Mouse (Mus musculus) lung, adult 2 months (tissue): ENCODE data around the gene Arl5b.

Source experiments
- CTCF ChIP-seq: fragments of 200-500 bp; IDR thresholded peaks from 2 replicates; pipeline ENCODE4 v1.5.1; 2011; ENCODE audit warnings: mild to moderate bottlenecking, low read length, control low read depth; ENCODE audit not compliant: insufficient read depth
- POLR2A ChIP-seq: fragments of 200-500 bp; IDR thresholded peaks from 2 replicates; pipeline ENCODE4 v1.6.1; 2011; ENCODE audit warnings: low read depth, mild to moderate bottlenecking, control low read depth, low read length, borderline replicate concordance; ENCODE audit errors: extremely low read depth

DNA sequence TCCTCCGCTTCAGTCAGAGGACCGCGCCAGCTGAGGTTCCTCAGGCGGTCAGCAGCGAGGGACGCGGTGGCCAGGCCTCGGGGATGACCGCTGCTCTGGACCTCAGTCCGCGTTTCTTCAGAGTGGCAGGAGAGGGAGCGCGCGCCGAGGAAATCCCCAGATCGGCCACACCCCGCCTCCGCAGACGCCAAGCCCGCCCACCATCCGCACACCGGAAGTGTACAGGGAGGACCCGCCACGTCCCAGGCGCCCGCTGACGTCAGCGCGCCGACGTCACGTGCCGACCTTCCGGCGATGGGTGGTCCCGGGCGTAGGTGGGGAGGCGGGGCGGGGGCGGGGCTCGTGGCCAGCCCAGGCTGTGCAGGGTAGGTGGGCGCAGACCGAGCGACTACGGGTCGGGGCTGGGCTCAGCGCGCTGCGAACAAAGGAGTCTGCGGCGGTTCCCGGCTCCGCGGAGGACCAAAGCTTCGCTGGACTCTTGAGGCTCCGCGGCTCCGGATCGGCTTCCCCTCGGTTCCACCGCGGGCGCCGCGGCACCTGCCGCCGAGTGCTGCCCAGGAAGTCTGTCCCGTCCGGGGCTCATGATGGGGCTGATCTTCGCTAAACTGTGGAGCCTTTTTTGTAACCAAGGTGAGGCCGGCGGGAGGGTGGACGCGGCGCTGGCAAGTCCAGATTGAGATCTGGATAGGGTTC, 5.9 kb downstream of the Arl5b start, which contains the start of gene Nsun6:
- TF ChIP-seq POLR2A = peak; percentile 97
- TF ChIP-seq CTCF = 0 out of 2 replicates have a peak, but pooled peaks have one; percentile 18
